In genomic region chr2:102027265-102027664, GRCm38 (mm10) we compare ENCODE assay signal across 22 mouse cellular contexts.
DNase-seq lines count a peak whose midpoint lies in the region; ATAC-seq and TF ChIP-seq lines count a peak whose summit lies in the region.
"Had no signal": no experiment of that assay in that cellular context is flagged by ENCODE, and none has a peak within 500 bp of the region (broad histone marks: within the 10 kb centered on the region; RNA-seq: fewer than 3 reads in every experiment).

No protein-coding gene starts in this region.

- 0 out of 2 replicates have a peak overlapping the region, but pooled peaks have one; percentile 15 for H3K27ac ChIP-seq in forebrain, embryonic 10.5 days
- no peak overlapping the region for H3K27ac ChIP-seq in forebrain, embryonic 11.5 days (ENCODE audit: low read depth, low read length)
- peak overlapping the region; percentile 22; the same call in 1 of the 2 replicates for H3K27ac ChIP-seq in midbrain, embryonic 13.5 days
- no peak overlapping the region for H3K27ac ChIP-seq in midbrain, embryonic 10.5 days (replicated peaks)
- peak overlapping the region; percentile 78 for H3K27ac ChIP-seq in cerebellum, adult 2 months (ENCODE audit: insufficient read depth, low read length)
- H3K27ac ChIP-seq: forebrain, embryonic 12.5 days; heart, adult 2 months; limb, embryonic 13.5 days; liver, embryonic 13.5 days; neural tube, embryonic 13.5 days had no signal

- TF ChIP-seq CTCF in cerebellum, adult 2 months (IDR thresholded peaks at IDR 0.05; ENCODE audit: borderline replicate concordance, insufficient read depth, low read depth, low read length), result no peak

- no peak for TF ChIP-seq POLR2A in cerebellum, adult 2 months (IDR thresholded peaks at IDR 0.05; ENCODE audit: borderline replicate concordance, insufficient read depth, low read length)

- no peak overlapping the region for H3K9ac ChIP-seq in forebrain, embryonic 11.5 days (ENCODE audit: low read length)
- no peak overlapping the region for H3K9ac ChIP-seq in midbrain, embryonic 13.5 days (replicated peaks)
- H3K9ac ChIP-seq: forebrain, embryonic 12.5 days; limb, embryonic 13.5 days; liver, embryonic 13.5 days; neural tube, embryonic 13.5 days had no signal

- no peak overlapping the region for H3K4me3 ChIP-seq in forebrain, embryonic 10.5 days
- H3K4me3 ChIP-seq in forebrain, embryonic 11.5 days (ENCODE audit: low read depth, low read length), result no peak overlapping the region
- no peak overlapping the region for H3K4me3 ChIP-seq in midbrain, embryonic 13.5 days (replicated peaks)
- H3K4me3 ChIP-seq in midbrain, embryonic 10.5 days, result no peak overlapping the region
- H3K4me3 ChIP-seq in cerebellum, adult 2 months (replicated peaks; ENCODE audit: insufficient read depth, low read depth, low read length), result no peak overlapping the region
- H3K4me3 ChIP-seq: forebrain, embryonic 12.5 days; heart, adult 2 months; limb, embryonic 13.5 days; liver, embryonic 13.5 days; neural tube, embryonic 13.5 days had no signal

- 88% methylated on average over 7 of the region's 7 CpGs for WGBS in forebrain, embryonic 10.5 days
- 80% methylated on average over 7 of the region's 7 CpGs for WGBS in forebrain, embryonic 11.5 days
- 66% methylated on average over 7 of the region's 7 CpGs for WGBS in midbrain, embryonic 13.5 days
- WGBS in midbrain, embryonic 10.5 days, result 86% methylated on average over 7 of the region's 7 CpGs
- 10% methylated on average over 7 of the region's 7 CpGs for WGBS in cerebellum, adult 2 months

- no peaks in the 10 kb centered on the region for H3K9me3 ChIP-seq in forebrain, embryonic 10.5 days
- no peaks in the 10 kb centered on the region for H3K9me3 ChIP-seq in forebrain, embryonic 11.5 days (ENCODE audit: control insufficient read depth, low read length)
- H3K9me3 ChIP-seq in midbrain, embryonic 13.5 days, result no peaks in the 10 kb centered on the region
- no peaks in the 10 kb centered on the region for H3K9me3 ChIP-seq in midbrain, embryonic 10.5 days (replicated peaks)
- H3K9me3 ChIP-seq: forebrain, embryonic 12.5 days; limb, embryonic 13.5 days; liver, embryonic 13.5 days; neural tube, embryonic 13.5 days had no signal

- peaks cover 13% of the 10 kb centered on the region; the same call in 1 of the 2 replicates for H3K4me1 ChIP-seq in forebrain, embryonic 10.5 days
- 0 out of 2 replicates have a peak, but pooled peaks cover 3% of the 10 kb centered on the region for H3K4me1 ChIP-seq in forebrain, embryonic 11.5 days (replicated peaks; ENCODE audit: control insufficient read depth, insufficient read depth, low read length)
- peaks cover 44% of the 10 kb centered on the region for H3K4me1 ChIP-seq in midbrain, embryonic 13.5 days (replicated peaks)
- H3K4me1 ChIP-seq in midbrain, embryonic 10.5 days, result peaks cover 4% of the 10 kb centered on the region; the same call in 1 of the 2 replicates
- peaks cover 19% of the 10 kb centered on the region for H3K4me1 ChIP-seq in cerebellum, adult 2 months (ENCODE audit: control insufficient read depth, insufficient read depth, low read length)
- H3K4me1 ChIP-seq: liver, embryonic 13.5 days had no signal

- DNase-seq in forebrain, embryonic 10.5 days (ENCODE audit: extremely low spot score, low spot score), result no peak
- DNase-seq in forebrain, embryonic 11.5 days (ENCODE audit: low spot score), result no peak
- DNase-seq in midbrain, embryonic 10.5 days (ENCODE audit: low spot score), result no peak
- peak; percentile 66 to 76 for DNase-seq in cerebellum, adult 2 months
- DNase-seq in cerebellum, postnatal 25 days, result peak; percentile 68
- DNase-seq in gastrocnemius, adult 8-10 months (ENCODE audit: low spot score in 2 of 2), result no peak
- DNase-seq in heart, adult 8-10 months (ENCODE audit: low spot score), result no peak
- DNase-seq: adrenal gland, postnatal 36 days; gastrocnemius, postnatal 25 days; heart, adult 2 months; kidney, postnatal 36 days; liver, embryonic 13.5 days; lung, adult 2 months; lung, postnatal 14 days; midbrain, embryonic 14.5 days; thymus, adult 18-20 months; thymus, postnatal 4 days had no signal

- no peaks in the 10 kb centered on the region for H3K27me3 ChIP-seq in forebrain, embryonic 10.5 days (ENCODE audit: poor library complexity, severe bottlenecking)
- no peaks in the 10 kb centered on the region for H3K27me3 ChIP-seq in forebrain, embryonic 11.5 days (ENCODE audit: control insufficient read depth, insufficient read depth, low read length)
- H3K27me3 ChIP-seq in midbrain, embryonic 13.5 days, result no peaks in the 10 kb centered on the region
- H3K27me3 ChIP-seq in midbrain, embryonic 10.5 days (ENCODE audit: low read depth, poor library complexity, severe bottlenecking), result no peaks in the 10 kb centered on the region
- no peaks in the 10 kb centered on the region for H3K27me3 ChIP-seq in cerebellum, adult 2 months (ENCODE audit: control insufficient read depth, insufficient read depth, low read length)
- H3K27me3 ChIP-seq: forebrain, embryonic 12.5 days; limb, embryonic 13.5 days; liver, embryonic 13.5 days; neural tube, embryonic 13.5 days had no signal

- H3K36me3 ChIP-seq in forebrain, embryonic 10.5 days (replicated peaks), result peaks cover 6% of the 10 kb centered on the region
- no peaks in the 10 kb centered on the region for H3K36me3 ChIP-seq in forebrain, embryonic 11.5 days (ENCODE audit: control insufficient read depth, insufficient read depth, low read length)
- no peaks in the 10 kb centered on the region for H3K36me3 ChIP-seq in midbrain, embryonic 13.5 days
- peaks cover 7% of the 10 kb centered on the region; the same call in 1 of the 2 replicates for H3K36me3 ChIP-seq in midbrain, embryonic 10.5 days
- H3K36me3 ChIP-seq: forebrain, embryonic 12.5 days; liver, embryonic 13.5 days; neural tube, embryonic 13.5 days had no signal

- no peak for ATAC-seq in forebrain, embryonic 11.5 days (replicated peaks; ENCODE audit: low FRiP score)
- no peak for ATAC-seq in midbrain, embryonic 13.5 days
- ATAC-seq: intestine, postnatal 0 days had no signal

- H3K4me2 ChIP-seq in forebrain, embryonic 11.5 days (ENCODE audit: low read depth, low read length, severe bottlenecking), result no peak overlapping the region
- no peak overlapping the region for H3K4me2 ChIP-seq in midbrain, embryonic 13.5 days (replicated peaks)
- H3K4me2 ChIP-seq: forebrain, embryonic 12.5 days; limb, embryonic 13.5 days; liver, embryonic 13.5 days; neural tube, embryonic 13.5 days had no signal

Comparison
In these comparisons a context has a peak if more than half of its experiments do, and no peak if none do; other contexts are left out.
1. H3K27ac ChIP-seq: peak in forebrain, embryonic 10.5 days (single experiment), midbrain, embryonic 13.5 days (single experiment) and cerebellum, adult 2 months (single experiment); none in forebrain, embryonic 11.5 days (single experiment) and midbrain, embryonic 10.5 days (single experiment).
2. DNase-seq: peak in cerebellum, adult 2 months (2 of 2) and cerebellum, postnatal 25 days (2 of 2); none in forebrain, embryonic 10.5 days (single experiment), forebrain, embryonic 11.5 days (single experiment), midbrain, embryonic 10.5 days (single experiment), gastrocnemius, adult 8-10 months (0 of 2) and heart, adult 8-10 months (single experiment).